Mouse (Mus musculus) activated CD4-positive, CD25-positive, alpha-beta regulatory T cell, adult 9 weeks (primary cell): ENCODE measurements around the gene Rfx4. TPM values are rescaled to one million over a fixed set of nuclear protein-coding genes. Genes with fewer than 3 reads are reported as not detected.

Source experiments
- polyA plus RNA-seq: library from polyadenylated mRNA; unstranded; fragments of 100-300 nt; shearing (Covaris generic); gene quantifications from one replicate; pipeline ENCODE4 v1.2.1, GENCODE M21; 2017

Rfx4 gene
- not detected for polyA plus RNA-seq

GRCm38 (mm10) chr10:84755786-84756203 lies at the start of gene Rfx4:
TSS of gene Rfx4 (plus strand) at chr10:84756062.

DNA sequence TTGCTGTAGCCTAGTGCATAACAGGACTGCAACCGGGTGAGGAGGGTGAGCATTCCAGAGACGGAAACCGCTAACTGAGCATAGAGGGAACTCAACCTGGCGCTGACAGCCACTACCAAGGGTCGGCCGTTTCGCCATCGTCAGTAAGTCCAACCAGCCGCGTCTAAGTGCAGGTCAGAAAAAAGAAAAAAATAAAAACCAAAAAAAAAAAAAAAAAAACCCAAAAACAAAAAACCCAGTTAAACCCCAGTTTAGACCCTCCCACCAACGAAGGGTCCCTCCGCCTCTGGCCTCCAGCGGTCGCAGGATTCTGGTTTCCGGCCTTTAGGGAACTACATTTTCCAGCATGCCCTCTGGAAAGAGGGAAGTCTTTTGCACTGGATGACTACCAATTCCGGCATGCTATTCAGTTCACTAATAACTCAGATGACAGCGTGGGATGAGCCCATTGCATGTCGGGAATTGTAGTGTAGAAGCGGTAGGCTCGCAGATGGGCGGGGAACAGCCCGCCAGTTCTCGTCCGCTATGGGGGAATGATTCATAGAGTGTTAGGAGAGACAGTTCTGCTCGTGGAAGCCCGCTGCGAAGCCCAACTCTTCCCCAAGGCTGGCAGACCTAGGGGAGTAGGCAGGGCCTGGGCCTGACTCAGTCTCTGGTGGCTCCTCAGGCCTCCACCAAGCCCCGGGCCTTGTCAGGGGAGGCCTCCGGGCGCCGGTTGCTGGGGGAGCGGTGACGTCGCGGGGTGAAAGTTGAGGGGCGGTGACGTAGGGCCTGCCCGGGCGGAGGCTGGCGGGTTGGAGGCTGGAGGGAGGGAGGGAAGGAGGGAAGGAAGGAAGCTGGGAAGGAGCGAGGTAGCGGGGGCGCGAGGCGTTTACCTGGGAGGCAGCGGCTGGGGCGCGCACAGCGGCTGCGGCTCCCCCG lies 161.2 kb downstream of the Rfx4 start, which contains the start of gene Ric8b:
Gene Ric8b, plus strand, starts transcription at position 807 of the 921 bp plus-strand sequence.

Other genes with a start within 250 kb of the Rfx4 start
- not detected for gene Ckap4, start 222.0 kb upstream of the Rfx4 start, polyA plus RNA-seq
- 189 TPM for gene Tcp11l2, start 179.4 kb upstream of the Rfx4 start, polyA plus RNA-seq
- 32.2 TPM for gene Polr3b, start 133.8 kb upstream of the Rfx4 start, polyA plus RNA-seq
- gene Ric8b, start 161.6 kb downstream of the Rfx4 start, polyA plus RNA-seq = 16.3 TPM